Mouse (Mus musculus) CH12.LX (cell line): ENCODE measurements around the gene C1qbp. TPM values are rescaled to one million over a fixed set of nuclear protein-coding genes. Genes with fewer than 3 reads are reported as not detected.
A peak's percentile ranks its signal among the peaks of the same experiment; 100 is the strongest.

Experiments
- DNase-seq: peaks from one replicate; pipeline ENCODE4 v3.0.0-alpha.2; 2013; ENCODE audit errors: extremely low read depth
- H3K27ac ChIP-seq: 2 replicates; pipeline ENCODE4 v1.5.1; 2012; ENCODE audit warnings: low read depth, mild to moderate bottlenecking, control low read depth, moderate library complexity; ENCODE audit not compliant: insufficient read depth
- H3K27me3 ChIP-seq: replicated peaks from 2 replicates; pipeline ENCODE3; 2012; ENCODE audit warnings: inconsistent platforms
- H3K36me3 ChIP-seq, 2 experiments: replicated peaks in 1 of 2; 2 replicates each; pipeline versions ENCODE3 to v1.6.1; 2012; ENCODE audit warnings: inconsistent platforms in 1 of 2, low read length in 1 of 2, mild to moderate bottlenecking in 1 of 2, mixed read lengths in 1 of 2, moderate library complexity in 1 of 2; ENCODE audit not compliant: control insufficient read depth in 1 of 2, insufficient read depth in 1 of 2
- H3K4me1 ChIP-seq, 2 experiments: 2 replicates each; pipeline ENCODE4 v1.6.1; 2012; ENCODE audit warnings: inconsistent platforms in 1 of 2, moderate library complexity in 1 of 2; ENCODE audit not compliant: insufficient read depth in 2 of 2, control insufficient read depth in 1 of 2
- H3K4me2 ChIP-seq: 2 replicates; pipeline ENCODE4 v1.6.1; 2012; ENCODE audit warnings: low read depth, mild to moderate bottlenecking, control low read depth; ENCODE audit not compliant: poor library complexity, insufficient read depth, severe bottlenecking
- H3K4me3 ChIP-seq, 3 experiments: fragments of 150-350 bp in 1 of 3; sonication (generic) in 1 of 3; replicated peaks in 1 of 3; 2 replicates each; pipeline versions ENCODE3 to v1.5.1; 2011 to 2012; ENCODE audit warnings: low read depth in 2 of 3, low read length in 2 of 3, mild to moderate bottlenecking in 2 of 3, moderate library complexity in 2 of 3, control low read depth in 1 of 3, improper control_type of control experiment in 1 of 3, inconsistent platforms in 1 of 3, mixed read lengths in 1 of 3; ENCODE audit not compliant: poor library complexity in 1 of 3
- H3K79me2 ChIP-seq: replicated peaks from 2 replicates; pipeline ENCODE4 v1.6.1; 2012; ENCODE audit warnings: mild to moderate bottlenecking, moderate library complexity; ENCODE audit not compliant: control insufficient read depth, poor library complexity, insufficient read depth, severe bottlenecking; ENCODE audit errors: extremely low read depth
- H3K9ac ChIP-seq: 2 replicates; pipeline ENCODE4 v1.6.1; 2012; ENCODE audit warnings: low read depth, mild to moderate bottlenecking, control low read depth, moderate library complexity; ENCODE audit not compliant: insufficient read depth
- H3K9me3 ChIP-seq: replicated peaks from 2 replicates; pipeline ENCODE3; 2012; ENCODE audit warnings: low read length, inconsistent platforms, mixed read lengths
- BHLHE40 ChIP-seq: IDR thresholded peaks from 2 replicates; pipeline ENCODE4 v1.6.1; 2011; ENCODE audit warnings: mild to moderate bottlenecking, low read depth, low read length, improper control_type of control experiment
- E2F4 ChIP-seq: IDR thresholded peaks from 2 replicates; pipeline ENCODE4 v1.6.1; 2011; ENCODE audit warnings: low read depth, low read length, improper control_type of control experiment; ENCODE audit not compliant: insufficient replicate concordance
- GABPA ChIP-seq: IDR thresholded peaks from 2 replicates; pipeline ENCODE4 v1.6.1; 2012; ENCODE audit warnings: low read depth, low read length, improper control_type of control experiment, inconsistent platforms; ENCODE audit not compliant: insufficient replicate concordance
- JUN ChIP-seq: IDR thresholded peaks from 2 replicates; pipeline ENCODE4 v1.6.1; 2011; ENCODE audit warnings: low read depth, mild to moderate bottlenecking, low read length, improper control_type of control experiment, moderate library complexity; ENCODE audit not compliant: insufficient read depth
- MAFK ChIP-seq: IDR thresholded peaks from 2 replicates; pipeline ENCODE4 v1.6.1; 2011; ENCODE audit warnings: low read length, improper control_type of control experiment; ENCODE audit not compliant: insufficient replicate concordance
- MEF2A ChIP-seq: IDR thresholded peaks from 2 replicates; pipeline ENCODE4 v1.6.1; 2014; ENCODE audit warnings: low read depth, mild to moderate bottlenecking, inconsistent platforms, low read length, improper control_type of control experiment, borderline replicate concordance
- MYC ChIP-seq: IDR thresholded peaks from 2 replicates; pipeline ENCODE4 v1.6.1; 2011; ENCODE audit warnings: low read depth, mild to moderate bottlenecking, improper control_type of control experiment, low read length
- NRF1 ChIP-seq: IDR thresholded peaks from 2 replicates; pipeline ENCODE4 v1.6.1; 2014; ENCODE audit warnings: low read depth, mild to moderate bottlenecking, inconsistent platforms, low read length, improper control_type of control experiment, moderate library complexity
- RAD21 ChIP-seq: IDR thresholded peaks from 2 replicates; pipeline ENCODE4 v1.6.1; 2011; ENCODE audit warnings: low read depth, mild to moderate bottlenecking, low read length, improper control_type of control experiment, moderate library complexity
- RCOR1 ChIP-seq: conservative IDR thresholded peaks from 2 replicates; pipeline ENCODE4 v1.6.1; 2012; ENCODE audit warnings: low read depth, mild to moderate bottlenecking, inconsistent platforms, low read length, improper control_type of control experiment
- TBP ChIP-seq: conservative IDR thresholded peaks from 2 replicates; pipeline ENCODE4 v1.6.1; 2011; ENCODE audit warnings: low read depth, low read length, improper control_type of control experiment
- ZKSCAN1 ChIP-seq: IDR thresholded peaks from 2 replicates; pipeline ENCODE4 v1.6.1; 2012; ENCODE audit warnings: low read depth, inconsistent platforms, low read length, improper control_type of control experiment, borderline replicate concordance
- ZMIZ1 ChIP-seq: IDR thresholded peaks from 2 replicates; pipeline ENCODE4 v1.6.1; 2012; ENCODE audit warnings: low read depth, mild to moderate bottlenecking, inconsistent platforms, low read length, improper control_type of control experiment
- dilution Hi-C: fragments of 300-500 bp; cut with MboI; formaldehyde crosslinking; loops from 2 replicates; pipeline ENCODE4 v1.14.3; 2020; ENCODE audit warnings: low sequenced_read_pairs; ENCODE audit not compliant: extremely low pct_unique_long_range_greater_than_20kb, extremely low pct_ligation_motif_present
- in situ Hi-C: fragments of 300-500 bp; cut with MboI; formaldehyde crosslinking; loops from 3 replicates; pipeline ENCODE4 v1.14.3; 2019; ENCODE audit warnings: low sequenced_read_pairs, low pct_ligation_motif_present, low pct_unique_long_range_greater_than_20kb, mixed read lengths
- polyA plus RNA-seq: library from polyadenylated mRNA; unstranded; fragments of >175 nt; gene quantifications from 2 replicates; pipeline ENCODE4 v1.2.1, GENCODE M21; 2012; ENCODE audit warnings: low read depth; ENCODE audit not compliant: insufficient read length
- total RNA-seq, 2 experiments: library from RNA; depleted of rRNA; stranded (reverse); fragments of 300-350 nt in 1 of 2; fragments of >200 nt in 1 of 2; gene quantifications; 2 replicates each; pipeline ENCODE4 v1.2.3; 2012 to 2014

The C1qbp gene
- total and polyA plus RNA-seq, 3 experiments: 150 to 917 (median 320) TPM

DNA sequence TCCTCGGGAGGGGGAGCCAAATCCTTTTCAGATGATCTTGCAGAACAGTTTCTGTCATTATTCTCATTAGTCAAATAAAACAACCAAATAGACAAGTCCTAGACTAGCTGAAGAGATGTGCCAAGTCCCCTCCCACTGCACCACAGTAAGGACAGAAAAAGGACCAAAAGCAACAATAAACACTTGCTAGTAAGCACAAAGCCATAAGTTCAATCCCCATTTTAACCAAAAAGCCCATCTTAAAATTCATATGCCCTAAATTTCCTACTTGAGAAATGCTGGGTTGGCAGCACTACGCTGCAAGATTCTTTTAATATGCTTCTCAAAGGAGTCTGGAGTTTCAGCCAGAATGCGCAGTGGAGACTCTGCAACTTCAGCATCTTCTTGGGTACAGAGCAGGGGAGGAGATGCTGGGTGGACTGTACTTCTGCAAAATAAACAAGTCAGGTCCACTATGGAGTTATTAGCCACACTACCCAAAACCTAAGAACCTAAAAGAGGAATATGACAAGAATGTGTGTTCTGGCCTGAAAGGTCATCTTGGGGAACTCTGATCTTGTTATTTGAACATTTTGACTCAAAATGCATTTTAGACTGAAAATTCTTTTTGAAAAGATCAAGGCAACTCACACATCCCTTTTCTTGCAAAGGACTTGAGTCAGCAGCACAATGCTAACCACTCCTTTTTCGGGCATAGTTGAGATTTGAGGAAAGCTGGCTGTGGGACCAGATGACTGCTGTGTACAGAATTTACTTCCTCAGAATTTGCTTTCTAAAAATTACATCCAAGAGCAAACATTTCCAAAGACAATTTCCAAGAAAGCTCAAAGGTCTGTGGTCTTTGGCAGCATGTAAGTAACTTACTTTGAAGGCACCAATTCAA, 37.6 kb downstream of the C1qbp start:
- H3K36me3 ChIP-seq: peaks cover 80 to 95% of the 10 kb centered on the region in 2 experiments
- in situ Hi-C loops: no loop called here

DNA sequence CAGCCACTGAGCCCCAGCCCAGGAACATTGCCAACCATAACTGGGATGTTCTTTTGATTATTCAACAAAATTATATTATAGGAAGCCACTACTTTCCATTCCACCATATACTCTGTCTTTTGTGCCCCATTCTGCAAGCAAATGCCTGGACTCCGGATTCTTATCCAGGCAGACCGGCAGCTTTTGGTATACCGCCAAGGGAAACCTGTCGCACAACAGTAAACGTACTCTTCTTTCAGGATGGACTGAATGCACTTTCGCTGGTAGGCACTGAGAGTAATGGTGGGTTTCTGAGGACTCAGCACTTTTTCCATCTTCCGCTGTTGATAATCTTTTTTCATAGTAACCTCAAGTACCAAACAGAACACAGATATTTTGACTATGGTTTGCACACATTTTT, 39.2 kb downstream of the C1qbp start:
- DNase-seq: no peak
- Histone ChIP-seq H3K4me2 (no peak overlapping the region), H3K4me3 (no peak overlapping the region), H3K27me3 (no peaks in the 10 kb centered on the region), H3K27ac (no peak overlapping the region), H3K4me1 (peaks cover 0 to 6% of the 10 kb centered on the region in 2 experiments; a peak in 1 of 4 replicates), H3K79me2 (0 out of 2 replicates have a peak, but pooled peaks cover 4% of the 10 kb centered on the region), H3K9me3 (no peaks in the 10 kb centered on the region), H3K9ac (no peak overlapping the region), H3K36me3 (peaks cover 71 to 95% of the 10 kb centered on the region in 2 experiments)
- dilution Hi-C loops: no loop called here
- in situ Hi-C loops: no loop called here
- TF ChIP-seq E2F4: no peak
- peak; percentile 67 for TF ChIP-seq MAFK
- no peak for TF ChIP-seq RAD21

More for the DNA sequence above, 37.6 kb downstream of the C1qbp start:
- no peak overlapping the region for H3K27ac ChIP-seq
- no peak for TF ChIP-seq RCOR1
- TF ChIP-seq ZKSCAN1: no peak
- no peak for TF ChIP-seq MEF2A
- no peak for TF ChIP-seq MYC
- no peak for TF ChIP-seq NRF1
- no peak for TF ChIP-seq BHLHE40
- no peak for TF ChIP-seq GABPA
- TF ChIP-seq RAD21: no peak
- no peak for TF ChIP-seq E2F4
- no peak for TF ChIP-seq TBP
- TF ChIP-seq JUN: no peak
- no peak for TF ChIP-seq ZMIZ1
- TF ChIP-seq, all 38 proteins: peak for 0
- no peaks in the 10 kb centered on the region for H3K9me3 ChIP-seq
- dilution Hi-C loops: no loop called here
- 0 out of 2 replicates have a peak, but pooled peaks cover 4% of the 10 kb centered on the region for H3K79me2 ChIP-seq
- no peak for DNase-seq
- H3K27me3 ChIP-seq: no peaks in the 10 kb centered on the region
- no peak overlapping the region for H3K4me3 ChIP-seq
- no peak overlapping the region for H3K9ac ChIP-seq
- H3K4me2 ChIP-seq: no peak overlapping the region
- H3K4me1 ChIP-seq: peaks cover 0 to 6% of the 10 kb centered on the region in 2 experiments; a peak in 1 of 4 replicates
